Mouse (Mus musculus) v-Abl transformed pro-B cells (cell line): ENCODE data around the gene Hnrnph2.

Experiments used
- in situ Hi-C, 2 experiments: fragments of 400-800 bp; cut with MboI; formaldehyde crosslinking; loops; one replicate each; pipeline ENCODE4 v1.15.1; 2025; ENCODE audit not compliant: unreplicated experiment in 2 of 2

The Hnrnph2 gene

GRCm38 (mm10) chrX:134600659-134601379 lies at the start of gene Hnrnph2, which contains the start of gene Gla:
Gene Hnrnph2, plus strand, starts transcription at chrX:134601179.
Gene Gla, minus strand, starts transcription at chrX:134601125.
- in situ Hi-C loops = loop anchor here (5.0 to 25.0 kb wide), 5 partner anchors 39 to 486 kb away; no protein-coding TSS in a partner anchor

DNA sequence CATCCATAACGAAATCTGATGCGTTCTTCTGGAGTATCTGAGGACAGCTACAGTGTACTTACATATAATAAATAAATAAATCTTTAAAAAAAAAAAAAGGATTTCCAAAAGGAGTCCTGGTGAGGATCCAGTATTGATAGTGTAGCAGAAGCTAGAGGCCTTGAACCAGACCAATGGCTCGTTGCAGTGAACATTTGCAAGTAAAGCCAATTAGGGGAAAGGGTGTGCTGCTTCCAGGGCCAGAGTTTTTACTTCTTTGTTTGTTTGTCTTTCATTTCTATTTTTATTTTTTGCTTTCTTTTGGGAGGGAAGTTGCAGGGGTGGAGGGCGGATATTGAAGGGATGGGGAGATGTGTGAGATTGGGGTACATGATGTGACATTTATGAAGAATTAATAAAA lies 47.7 kb upstream of the Hnrnph2 start:
- in situ Hi-C loops = loop anchor here in 1 of 2 experiments (10.0 kb wide), 1 partner anchor 361 kb away; no protein-coding TSS in a partner anchor

- in situ Hi-C loops = loop anchor here in 1 of 2 experiments (10.0 kb wide), 1 partner anchor 360 kb away; no protein-coding TSS in a partner anchor
Observed at GRCm38 (mm10) chrX:134554425-134554824, 46.6 kb upstream of the Hnrnph2 start.

DNA sequence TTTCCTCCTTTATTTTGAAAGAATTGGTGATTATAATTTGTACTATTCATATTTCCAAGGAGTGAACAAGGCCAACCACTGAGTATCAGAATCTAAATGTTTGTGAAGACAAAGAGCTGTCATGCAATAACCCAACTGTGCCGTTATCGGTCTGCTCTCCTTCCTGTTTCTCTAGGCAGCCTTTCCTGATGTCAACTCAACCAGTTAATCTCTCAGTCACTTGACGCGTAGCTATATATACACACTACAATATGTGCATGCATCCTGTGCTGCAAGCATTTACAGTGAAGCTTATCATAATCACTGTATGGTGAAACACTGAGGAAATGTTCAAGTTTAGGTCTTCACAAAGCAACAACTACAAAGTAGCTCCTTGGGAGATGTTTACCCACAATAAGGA lies 36.7 kb upstream of the Hnrnph2 start:
- in situ Hi-C loops = loop anchor here in 1 of 2 experiments (5.0 kb wide), 1 partner anchor 38 kb away; the partner anchor contains the start of genes Gla and Hnrnph2

- in situ Hi-C loops = no loop called here
Observed at GRCm38 (mm10) chrX:134566536-134567222, 34.3 kb upstream of the Hnrnph2 start.

- in situ Hi-C loops = no loop called here
Observed at GRCm38 (mm10) chrX:134577896-134578295, 23.1 kb upstream of the Hnrnph2 start.

GRCm38 (mm10) chrX:134580528-134581305 lies 20.3 kb upstream of the Hnrnph2 start:
- in situ Hi-C loops = no loop called here

GRCm38 (mm10) chrX:134582270-134582669 lies 18.7 kb upstream of the Hnrnph2 start:
- in situ Hi-C loops = no loop called here

GRCm38 (mm10) chrX:134582888-134583669 lies 17.9 kb upstream of the Hnrnph2 start, which contains the start of gene Btk:
Gene Btk, minus strand, starts transcription at chrX:134583570.
- in situ Hi-C loops = no loop called here

GRCm38 (mm10) chrX:134585103-134586002 lies 15.6 kb upstream of the Hnrnph2 start, which contains the start of gene Rpl36a:
Gene Rpl36a, plus strand, starts transcription at chrX:134585654.
- in situ Hi-C loops = no loop called here

GRCm38 (mm10) chrX:134586447-134586846 lies 14.5 kb upstream of the Hnrnph2 start:
- in situ Hi-C loops = no loop called here

DNA sequence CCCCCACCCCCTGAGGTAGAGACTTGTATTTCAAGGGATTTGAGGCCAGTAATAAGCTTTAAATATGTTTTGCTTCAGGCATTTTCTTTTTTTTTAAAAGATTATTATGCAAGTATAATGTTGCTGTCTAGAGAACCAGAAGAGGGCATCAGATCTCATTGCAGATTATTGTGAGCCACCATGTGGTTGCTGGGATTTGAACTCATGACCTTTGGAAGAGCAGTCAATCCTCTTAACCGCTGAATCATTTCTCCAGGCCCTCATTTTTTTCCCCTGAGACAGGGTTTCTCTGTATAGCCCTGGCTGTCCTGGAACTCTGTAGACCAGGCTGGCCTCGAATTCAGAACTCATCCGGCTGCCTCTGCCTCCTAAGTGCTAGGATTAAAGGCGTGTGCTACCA lies 12.7 kb upstream of the Hnrnph2 start:
- in situ Hi-C loops = no loop called here

DNA sequence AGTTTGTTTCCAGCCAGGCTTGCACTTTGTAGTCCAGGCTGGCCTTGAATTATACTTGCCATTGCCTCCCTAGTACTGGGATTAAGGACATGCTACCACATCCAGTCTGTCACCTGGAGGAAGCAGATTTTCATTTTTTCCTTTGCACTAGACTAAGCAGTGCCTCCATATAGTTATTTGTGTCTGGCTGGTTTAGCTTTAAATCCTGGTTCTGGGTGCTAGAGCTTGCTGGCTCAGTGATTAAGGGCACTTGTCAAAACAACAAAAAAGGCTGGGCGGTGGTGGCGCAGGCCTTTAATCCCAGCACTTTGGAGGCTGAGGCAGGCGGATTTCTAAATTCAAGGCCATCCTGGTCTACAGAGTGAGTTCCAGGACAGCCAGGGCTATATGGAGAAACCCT lies 12.0 kb upstream of the Hnrnph2 start:
- in situ Hi-C loops = no loop called here

DNA sequence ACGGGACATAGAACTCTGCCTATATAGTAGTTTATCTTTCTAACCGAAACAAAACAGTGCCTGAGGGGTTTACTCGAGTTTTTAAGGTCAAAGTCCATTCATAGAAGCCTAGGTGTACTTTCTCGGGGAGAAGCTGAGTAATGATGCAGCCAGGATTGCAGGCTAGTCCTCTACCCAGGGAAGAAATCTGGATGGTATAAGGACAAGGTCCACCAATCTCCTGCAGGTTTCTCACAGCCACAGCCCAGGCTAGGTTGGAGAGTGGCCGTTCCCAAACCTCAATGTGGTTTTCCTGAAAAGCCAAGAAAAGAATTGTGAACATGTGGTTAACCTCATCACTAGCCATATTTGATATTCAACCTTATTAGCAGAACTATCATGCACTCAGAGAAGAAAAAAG lies 11.1 kb upstream of the Hnrnph2 start:
- in situ Hi-C loops = no loop called here

GRCm38 (mm10) chrX:134599922-134600565 lies 935 bp upstream of the Hnrnph2 start:
- in situ Hi-C loops = loop anchor here (5.0 to 25.0 kb wide), 5 partner anchors 38 to 487 kb away; no protein-coding TSS in a partner anchor

DNA sequence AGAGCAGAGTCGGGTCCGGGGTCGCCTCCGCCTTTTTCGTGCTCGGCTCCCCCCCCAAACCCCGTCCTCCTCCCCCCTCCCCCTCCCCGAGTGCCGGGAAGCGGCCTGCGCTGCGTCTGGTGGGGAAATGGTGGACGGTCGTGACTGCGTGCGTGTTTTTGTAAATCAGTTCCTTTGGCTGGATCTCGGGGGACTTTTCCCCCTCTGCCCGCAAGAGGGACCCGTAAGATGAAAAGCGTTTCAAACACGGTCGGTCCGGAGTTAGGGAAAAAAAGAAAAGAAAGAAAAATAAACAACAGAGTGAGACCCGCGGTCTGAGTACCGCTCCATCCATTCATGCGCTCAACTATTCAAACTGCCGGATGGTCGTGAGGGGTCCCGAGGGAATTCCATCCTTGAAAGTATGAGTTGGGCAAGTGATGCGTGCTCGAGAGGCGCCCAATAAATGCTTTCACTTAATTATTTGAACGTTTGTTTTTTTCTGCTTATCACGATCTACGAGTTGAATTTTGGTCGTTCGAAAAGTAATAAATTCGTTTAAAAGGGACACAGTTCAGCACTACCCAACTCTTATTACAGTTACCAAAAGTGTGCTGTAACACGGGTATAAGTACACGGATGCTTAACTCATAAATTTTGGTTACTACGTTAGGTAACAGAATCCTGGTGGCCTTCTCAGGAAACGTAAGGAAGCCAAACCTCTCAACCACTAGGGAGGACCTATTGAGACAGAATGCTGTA lies 571 bp downstream of the Hnrnph2 start:
- in situ Hi-C loops = loop anchor here (5.0 to 25.0 kb wide), 5 partner anchors 39 to 486 kb away; no protein-coding TSS in a partner anchor

DNA sequence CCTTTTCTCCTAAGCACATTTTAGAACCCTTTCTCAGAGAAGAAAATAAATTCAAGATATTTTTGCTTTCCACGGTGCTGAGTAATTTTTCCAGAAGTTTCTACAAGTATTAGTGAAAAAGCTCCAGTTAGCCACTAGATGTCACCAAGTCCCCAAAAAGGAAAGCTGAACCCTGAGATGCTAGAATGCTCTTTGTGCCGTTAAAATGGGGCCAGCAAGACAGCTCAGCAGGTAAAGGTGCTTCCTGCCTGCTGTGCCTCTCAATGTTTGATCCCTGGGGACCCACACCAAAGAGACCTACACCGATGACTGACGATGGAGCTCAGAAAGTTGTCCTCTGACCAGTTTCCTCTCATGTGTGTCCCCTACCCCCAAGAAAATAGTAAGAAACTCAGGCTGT lies 8.5 kb downstream of the Hnrnph2 start:
- in situ Hi-C loops = loop anchor here (10.0 to 25.0 kb wide), 3 partner anchors 272 to 478 kb away; no protein-coding TSS in a partner anchor
